Mouse (Mus musculus) olfactory bulb, adult 2 months (tissue): ENCODE measurements at regions not wholly inside any gene's neighbourhood (a gene's known extent, or its start where the extent isn't known, plus 50 kb on each side); places are given as distances from the start of the nearest gene placed in this dataset.

ENCODE experiments used
- CTCF ChIP-seq: fragments of 200-500 bp; IDR thresholded peaks from 2 replicates; pipeline ENCODE4 v1.5.1; 2012; ENCODE audit warnings: low read depth, mild to moderate bottlenecking, low read length, moderate library complexity; ENCODE audit not compliant: insufficient read depth
- POLR2A ChIP-seq: fragments of 200-500 bp; IDR thresholded peaks from 2 replicates; pipeline ENCODE4 v1.6.1; 2012; ENCODE audit warnings: mild to moderate bottlenecking, low read depth, low read length, moderate library complexity; ENCODE audit not compliant: insufficient read depth

DNA sequence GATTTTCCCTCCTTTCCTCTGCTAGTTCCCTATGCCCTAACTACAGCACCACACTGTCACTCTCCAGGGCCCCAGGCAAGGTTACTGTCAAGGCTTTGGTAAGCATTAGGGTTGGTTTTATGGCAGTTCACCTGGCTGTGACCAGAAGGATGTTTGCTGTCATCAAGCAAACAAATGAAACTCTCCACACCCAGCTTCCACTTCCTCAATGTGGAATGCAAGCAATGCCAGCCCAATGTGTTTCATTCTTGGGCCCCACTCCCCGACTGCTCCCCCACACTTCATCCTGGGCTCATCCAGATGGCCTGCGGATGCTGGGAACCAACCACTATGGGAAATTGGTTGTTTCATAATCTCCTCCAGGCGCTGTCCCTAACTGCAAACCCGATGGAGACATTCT lies 85.7 kb downstream of the Ier5 start:
- TF ChIP-seq CTCF (no peak), POLR2A (no peak)
